Mouse (Mus musculus) ES-Bruce4 (cell line): ENCODE measurements around the gene Gdf3.

Experiments
- CTCF ChIP-seq: IDR thresholded peaks from one replicate; pipeline ENCODE4 v1.8.1; 2011; ENCODE audit warnings: low read depth, low read length
- EP300 ChIP-seq: IDR thresholded peaks from 2 replicates; pipeline ENCODE4 v1.6.1; 2011; ENCODE audit warnings: low read depth, low read length; ENCODE audit not compliant: insufficient read depth
- POLR2A ChIP-seq: IDR thresholded peaks from one replicate; pipeline ENCODE4 v1.8.1; 2011; ENCODE audit warnings: low read length; ENCODE audit not compliant: insufficient read depth

DNA sequence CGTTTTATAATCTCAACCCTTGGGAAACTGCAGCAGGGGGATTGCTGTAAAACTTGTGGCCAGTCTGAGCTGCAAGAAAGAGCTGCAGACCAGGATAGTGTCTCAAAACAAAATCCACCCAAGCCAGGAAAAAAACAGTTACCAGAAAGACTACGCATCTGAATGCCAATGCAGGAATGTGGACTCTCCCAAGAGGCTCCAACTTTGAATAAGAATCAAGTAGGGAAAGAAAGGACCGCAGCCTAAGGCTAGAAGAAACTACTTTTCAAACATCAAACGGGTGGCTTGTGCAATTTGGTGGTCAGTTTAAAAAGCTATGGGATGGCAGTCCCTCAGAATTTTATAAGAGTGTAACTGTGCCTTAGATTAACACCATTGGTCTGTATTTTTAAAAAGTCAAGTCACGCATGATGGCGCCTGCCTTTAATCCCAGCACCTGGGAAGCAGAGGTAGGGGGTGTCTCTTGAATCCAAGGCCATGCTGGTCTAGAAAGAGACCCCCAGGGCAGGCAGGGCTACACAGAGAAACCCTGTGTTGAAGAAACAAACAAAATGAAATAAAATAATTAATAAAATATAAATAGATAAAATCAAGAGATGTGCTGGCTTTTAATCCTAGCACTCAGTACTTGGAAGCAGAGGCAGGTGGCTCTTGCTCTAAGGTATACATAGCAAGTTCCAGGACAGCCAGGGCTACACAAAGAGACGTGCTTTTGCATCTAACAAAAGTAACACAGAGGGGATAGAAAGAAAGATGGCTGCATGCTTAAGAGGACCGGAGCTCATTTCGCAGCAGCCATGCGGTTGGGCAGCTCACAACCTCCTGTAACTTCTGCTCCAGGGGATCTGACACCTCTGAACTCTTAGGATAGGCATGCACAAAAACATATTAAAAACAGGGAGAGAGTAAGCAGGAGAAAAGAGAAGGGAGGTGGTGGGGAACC lies 1.2 kb downstream of the Gdf3 start:
- TF ChIP-seq POLR2A (no peak), EP300 (0 out of 2 replicates have a peak, but pooled peaks have one; percentile 22), CTCF (no peak)
